Mouse (Mus musculus) lung, adult 2 months (tissue): ENCODE measurements around the gene Apbb2.

Source experiments
- CTCF ChIP-seq: fragments of 200-500 bp; IDR thresholded peaks from 2 replicates; pipeline ENCODE4 v1.5.1; 2011; ENCODE audit warnings: mild to moderate bottlenecking, low read length, control low read depth; ENCODE audit not compliant: insufficient read depth
- POLR2A ChIP-seq: fragments of 200-500 bp; IDR thresholded peaks from 2 replicates; pipeline ENCODE4 v1.6.1; 2011; ENCODE audit warnings: low read depth, mild to moderate bottlenecking, control low read depth, low read length, borderline replicate concordance; ENCODE audit errors: extremely low read depth

- no peak for TF ChIP-seq CTCF
- no peak for TF ChIP-seq POLR2A
Measured at GRCm38 (mm10) chr5:66392861-66393529, 225.6 kb downstream of the Apbb2 start.
